Mouse (Mus musculus): Measurements from ENCODE around the gene Map2k7. TPM values are rescaled to one million over a fixed set of nuclear protein-coding genes. Genes with fewer than 3 reads are reported as not detected.

Map2k7 gene
- polyA plus RNA-seq, 1 experiment from 2014 or later, result 9.5 TPM

Other genes starting within 250 kb of the Map2k7 start
- 2.5 and 3.3 TPM in 2 replicates for gene Cd209f, start 132.9 kb upstream of the Map2k7 start, polyA plus RNA-seq (2015; fragmentation: Nextera tagmentation; extraction: Ambion mirVana)
- 0.12 and 0.21 TPM in 2 replicates for gene Cd209g, start 104.6 kb upstream of the Map2k7 start, polyA plus RNA-seq (2015; fragmentation: Nextera tagmentation; extraction: Ambion mirVana)
- gene Evi5l, start 72.2 kb upstream of the Map2k7 start, polyA plus RNA-seq (2015; fragmentation: Nextera tagmentation; extraction: Ambion mirVana), result 5.7 and 6.0 TPM in 2 replicates
- 0.32 and 0.47 TPM in 2 replicates for gene Prr36, start 21.3 kb upstream of the Map2k7 start, polyA plus RNA-seq (2015; fragmentation: Nextera tagmentation; extraction: Ambion mirVana)
- 0.30 and 0.38 TPM in 2 replicates for gene Lrrc8e, start 11.9 kb upstream of the Map2k7 start, polyA plus RNA-seq (2015; fragmentation: Nextera tagmentation; extraction: Ambion mirVana)
- not detected in 2 replicates for gene Gm49320, start 125 bp downstream of the Map2k7 start, polyA plus RNA-seq (2015; fragmentation: Nextera tagmentation; extraction: Ambion mirVana)
- gene Tgfbr3l, start 9.5 kb downstream of the Map2k7 start, polyA plus RNA-seq (2015; fragmentation: Nextera tagmentation; extraction: Ambion mirVana), result 0.82 and 1.1 TPM in 2 replicates
- 14.0 and 14.1 TPM in 2 replicates for gene Snapc2, start 14.3 kb downstream of the Map2k7 start, polyA plus RNA-seq (2015; fragmentation: Nextera tagmentation; extraction: Ambion mirVana)
- 1.3 and 1.5 TPM in 2 replicates for gene Ctxn1, start 20.5 kb downstream of the Map2k7 start, polyA plus RNA-seq (2015; fragmentation: Nextera tagmentation; extraction: Ambion mirVana)
- 28.3 and 30.0 TPM in 2 replicates for gene Timm44, start 37.2 kb downstream of the Map2k7 start, polyA plus RNA-seq (2015; fragmentation: Nextera tagmentation; extraction: Ambion mirVana)
- gene Ccl25, start 86.5 kb downstream of the Map2k7 start, polyA plus RNA-seq (2015; fragmentation: Nextera tagmentation; extraction: Ambion mirVana), result 5.3 and 6.5 TPM in 2 replicates
- 80.1 and 85.0 TPM in 2 replicates for gene Elavl1, start 86.7 kb downstream of the Map2k7 start, polyA plus RNA-seq (2015; fragmentation: Nextera tagmentation; extraction: Ambion mirVana)